ENCODE assay signal across 23 mouse cellular contexts in the genomic region with DNA sequence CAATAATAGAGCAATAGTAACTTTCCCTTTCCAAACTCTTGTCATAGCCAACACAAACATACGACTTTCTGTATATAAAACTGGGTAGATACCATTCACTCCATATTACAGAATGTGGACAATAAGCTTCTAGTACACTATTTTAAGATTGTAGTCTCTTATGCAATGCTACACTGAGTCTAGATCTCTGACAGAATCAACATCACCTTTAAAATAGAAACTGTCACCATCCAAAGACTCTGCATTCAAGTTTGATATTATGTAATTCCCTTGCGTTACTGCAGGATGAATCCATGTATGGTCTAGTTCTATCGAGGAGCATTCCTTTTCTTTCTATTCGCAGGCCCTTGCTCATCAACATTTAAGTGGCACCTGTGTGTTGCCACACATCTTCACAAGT. TPM values are rescaled to one million over a fixed set of nuclear protein-coding genes. Genes with fewer than 3 reads are reported as not detected.
"Had no signal": no experiment of that assay in that cellular context is flagged by ENCODE, and none has a peak within 500 bp of the region (broad histone marks: within the 10 kb centered on the region; RNA-seq: fewer than 3 reads in every experiment).

No protein-coding gene starts in this region.

- H3K27me3 ChIP-seq: heart, embryonic 12.5 days; hindbrain, embryonic 12.5 days; intestine, embryonic 15.5 days; limb, embryonic 12.5 days had no signal

- H3K9me3 ChIP-seq: heart, embryonic 10.5 days; heart, embryonic 12.5 days; hindbrain, embryonic 10.5 days; hindbrain, embryonic 12.5 days; intestine, embryonic 15.5 days; limb, embryonic 10.5 days; limb, embryonic 12.5 days had no signal

- H3K27ac ChIP-seq: gastrocnemius, adult 2 months; heart, embryonic 10.5 days; hindbrain, embryonic 10.5 days; hindbrain, embryonic 12.5 days; hindbrain, embryonic 14.5 days; intestine, embryonic 15.5 days; layer of hippocampus, adult 2 months; limb, embryonic 10.5 days; limb, embryonic 12.5 days had no signal

- DNase-seq: gastrocnemius, adult 2 months; gastrocnemius, postnatal 10 days; gastrocnemius, postnatal 25 days; kidney, adult 18-20 months; kidney, adult 8-10 months; kidney, postnatal 10 days; kidney, postnatal 25 days; kidney, postnatal 4 days; liver had no signal

- H3K4me2 ChIP-seq: heart, embryonic 12.5 days; hindbrain, embryonic 12.5 days; hindbrain, embryonic 14.5 days; intestine, embryonic 15.5 days; limb, embryonic 12.5 days; liver, embryonic 11.5 days had no signal

- H3K4me3 ChIP-seq: gastrocnemius, adult 2 months; heart, embryonic 10.5 days; heart, embryonic 12.5 days; hindbrain, embryonic 10.5 days; hindbrain, embryonic 12.5 days; intestine, embryonic 15.5 days; layer of hippocampus, adult 2 months; limb, embryonic 10.5 days; limb, embryonic 12.5 days had no signal

- H3K4me1 ChIP-seq: heart, embryonic 10.5 days; heart, embryonic 12.5 days; intestine, embryonic 15.5 days; limb, embryonic 12.5 days had no signal

- ATAC-seq: hindbrain, embryonic 16.5 days; inflammation-experienced regulatory T-cells, adult 6 months; intestine, embryonic 15.5 days; intestine, postnatal 0 days had no signal

- H3K36me3 ChIP-seq: heart, embryonic 10.5 days; heart, embryonic 12.5 days; hindbrain, embryonic 10.5 days; hindbrain, embryonic 12.5 days; intestine, embryonic 15.5 days; limb, embryonic 10.5 days; limb, embryonic 12.5 days had no signal

- H3K9ac ChIP-seq: heart, embryonic 12.5 days; hindbrain, embryonic 12.5 days; hindbrain, embryonic 14.5 days; intestine, embryonic 15.5 days; limb, embryonic 12.5 days had no signal

RNA-seq across cellular contexts. Expression of a gene that starts 47.7 kb away (rescaled TPM):
- total RNA-seq: granulocyte monocyte progenitor cell, adult 5-6 weeks had no signal
